Mouse (Mus musculus) hindbrain, embryonic 15.5 days (tissue): Measurements from ENCODE around the gene Kdm4c. TPM values are rescaled to one million over a fixed set of nuclear protein-coding genes. Genes with fewer than 3 reads are reported as not detected.
A peak's percentile ranks its signal among the peaks of the same experiment; 100 is the strongest.
"Not testable (repeated sequence)": the region's sequence is repeated elsewhere in the genome, so short reads cannot be mapped to it uniquely, and the experiment has no call there.

ENCODE experiments used
- ATAC-seq: fragments of 200-750 bp; cut with Nextera tagmentation; 2 replicates; pipeline ENCODE4 v1.8.0; 2017; ENCODE audit warnings: low read depth, moderate number of reproducible peaks, moderate TSS enrichment; ENCODE audit not compliant: low FRiP score
- H3K27ac ChIP-seq: fragments of 300-500 bp; sonication (generic); replicated peaks from 2 replicates; pipeline ENCODE4 v1.5.1; 2015; ENCODE audit warnings: mild to moderate bottlenecking, inconsistent platforms
- H3K27me3 ChIP-seq: fragments of 300-500 bp; sonication (generic); 2 replicates; pipeline ENCODE4 v1.6.1; 2015; ENCODE audit warnings: control low read depth, inconsistent platforms
- H3K36me3 ChIP-seq: fragments of 300-500 bp; sonication (generic); 2 replicates; pipeline ENCODE4 v1.6.1; 2015; ENCODE audit warnings: control low read depth, inconsistent platforms
- H3K4me1 ChIP-seq: fragments of 300-500 bp; sonication (generic); replicated peaks from 2 replicates; pipeline ENCODE4 v1.6.1; 2015; ENCODE audit warnings: control low read depth, inconsistent platforms
- H3K4me2 ChIP-seq: fragments of 300-500 bp; sonication (generic); 2 replicates; pipeline ENCODE4 v1.6.1; 2015; ENCODE audit warnings: moderate library complexity, mild to moderate bottlenecking, inconsistent platforms
- H3K4me3 ChIP-seq: fragments of 300-500 bp; sonication (generic); 2 replicates; pipeline ENCODE4 v1.5.1; 2015; ENCODE audit warnings: mild to moderate bottlenecking, inconsistent platforms
- H3K9ac ChIP-seq: fragments of 300-500 bp; sonication (generic); 2 replicates; pipeline ENCODE4 v1.6.1; 2015; ENCODE audit warnings: inconsistent platforms
- H3K9me3 ChIP-seq: fragments of 300-500 bp; sonication (generic); 2 replicates; pipeline ENCODE4 v1.6.1; 2016; ENCODE audit warnings: control low read depth, inconsistent platforms
- WGBS: fragments of 180-500 bp; shearing (Covaris S2); methylation state at CpG from one replicate; pipeline ENCODE4 v1.1.7; 2015; 5-methylcytosine and 5-hydroxymethylcytosine counted together
- polyA plus RNA-seq: library from polyadenylated mRNA; unstranded; fragments of >200 nt; fragmentation: Nextera tagmentation; extraction: Ambion mirVana; gene quantifications from 2 replicates; pipeline ENCODE4 v1.2.1, GENCODE M21; 2015

Kdm4c gene
- polyA plus RNA-seq, 1 experiment from 2014 or later, result 15.4 TPM

DNA sequence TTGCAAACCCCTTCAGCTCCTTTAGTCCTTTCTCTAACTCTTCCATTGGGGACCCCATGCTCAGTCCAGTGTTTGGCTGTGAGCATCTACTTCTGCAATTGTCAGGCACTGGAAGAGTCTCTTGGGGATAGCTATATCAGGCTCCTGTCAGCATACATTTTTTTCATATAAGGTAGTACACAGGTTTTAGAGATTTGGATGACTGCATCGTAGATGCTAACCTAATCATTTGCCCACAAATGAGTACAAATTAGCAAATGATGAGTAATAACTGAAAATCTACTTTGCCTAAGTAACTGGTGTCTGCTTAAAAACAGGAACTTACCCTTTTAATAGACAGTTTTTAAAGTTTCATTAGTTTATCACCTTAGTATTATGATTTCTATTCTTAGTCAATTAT, 77.0 kb downstream of the Kdm4c start:
- Histone ChIP-seq H3K4me1 (no peaks in the 10 kb centered on the region), H3K27ac (no peak overlapping the region), H3K4me2 (no peak overlapping the region), H3K27me3 (no peaks in the 10 kb centered on the region), H3K9me3 (no peaks in the 10 kb centered on the region), H3K4me3 (no peak overlapping the region), H3K36me3 (peaks cover 11% of the 10 kb centered on the region), H3K9ac (no peak overlapping the region)
- 92% methylated on average over 1 of the region's 1 CpGs for WGBS
- ATAC-seq, result no peak

DNA sequence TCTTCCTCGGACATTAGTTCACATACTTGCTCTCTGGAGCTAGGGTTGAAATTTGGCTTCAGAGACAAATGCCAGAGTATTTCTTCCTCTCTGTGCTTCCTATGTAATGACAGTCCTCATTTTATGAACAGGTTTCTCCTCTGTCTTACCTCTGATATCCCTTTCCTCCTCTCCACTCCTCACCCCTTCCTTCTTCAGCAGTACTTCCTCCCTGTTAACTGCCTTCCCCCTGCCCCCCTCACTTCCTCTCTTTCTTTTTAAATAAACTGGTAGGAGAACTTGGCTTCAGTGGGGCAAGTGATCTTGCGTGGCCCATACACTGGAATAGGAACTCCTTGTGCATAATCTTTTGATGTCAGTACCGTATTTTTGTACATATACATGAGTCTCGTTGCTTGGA, 115.2 kb downstream of the Kdm4c start:
- H3K36me3 ChIP-seq, result peaks cover 50% of the 10 kb centered on the region
- 94% methylated on average over 4 of the region's 4 CpGs for WGBS
- H3K4me2 ChIP-seq, result no peak overlapping the region
- H3K27ac ChIP-seq, result no peak overlapping the region
- H3K9me3 ChIP-seq, result no peaks in the 10 kb centered on the region
- no peak overlapping the region for H3K9ac ChIP-seq
- H3K4me1 ChIP-seq, result no peaks in the 10 kb centered on the region
- no peak for ATAC-seq
- H3K4me3 ChIP-seq, result no peak overlapping the region
- H3K27me3 ChIP-seq, result no peaks in the 10 kb centered on the region

DNA sequence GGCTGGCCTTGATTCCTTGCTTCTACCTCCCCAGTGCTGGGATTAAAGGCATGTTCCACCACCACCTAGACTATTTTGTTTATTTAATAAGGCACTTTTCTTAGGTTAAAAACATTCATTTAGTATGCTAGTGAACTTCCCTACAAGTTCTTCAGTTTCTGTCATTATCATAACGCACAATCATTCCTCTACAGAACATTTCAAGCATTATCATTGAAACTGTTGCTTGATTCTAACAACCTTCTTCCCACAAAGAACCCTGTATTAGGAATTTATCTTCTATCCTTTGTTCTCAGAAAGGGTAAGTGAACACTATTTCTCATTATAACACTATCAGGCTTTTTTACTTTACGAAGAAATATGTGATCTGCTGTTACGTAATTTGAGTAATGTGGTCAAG, 118.0 kb downstream of the Kdm4c start:
- H3K4me2 ChIP-seq, result no peak overlapping the region
- WGBS, result 98% methylated on average over 3 of the region's 3 CpGs
- no peak for ATAC-seq
- H3K27ac ChIP-seq, result no peak overlapping the region
- no peak overlapping the region for H3K9ac ChIP-seq
- H3K27me3 ChIP-seq, result no peaks in the 10 kb centered on the region
- H3K9me3 ChIP-seq, result no peaks in the 10 kb centered on the region
- H3K36me3 ChIP-seq, result peaks cover 40% of the 10 kb centered on the region
- no peak overlapping the region for H3K4me3 ChIP-seq
- no peaks in the 10 kb centered on the region for H3K4me1 ChIP-seq

DNA sequence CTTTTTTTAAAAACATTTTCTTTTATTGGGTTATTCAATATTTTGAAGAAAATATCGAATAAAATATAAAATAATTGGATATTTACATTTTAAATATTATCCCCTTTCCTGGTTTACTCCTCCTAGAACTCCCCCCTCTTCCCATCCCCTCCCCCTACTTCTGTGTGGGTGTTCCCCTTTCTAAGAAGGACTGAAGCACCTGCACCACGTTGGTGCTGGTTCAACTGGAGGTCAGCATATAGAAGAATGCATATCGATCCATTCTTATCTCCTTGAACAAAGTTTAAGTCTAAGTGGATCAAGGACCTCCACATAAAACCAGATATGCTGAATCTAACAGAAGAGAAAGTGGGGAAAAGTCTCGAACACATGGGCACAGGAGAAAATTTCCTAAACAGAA, 144.3 kb downstream of the Kdm4c start:
- H3K27ac ChIP-seq, result no peak overlapping the region
- peaks cover 10% of the 10 kb centered on the region for H3K36me3 ChIP-seq
- no peaks in the 10 kb centered on the region for H3K27me3 ChIP-seq
- H3K4me3 ChIP-seq, result no peak overlapping the region
- no peaks in the 10 kb centered on the region for H3K9me3 ChIP-seq
- H3K4me2 ChIP-seq, result no peak overlapping the region
- no peak for ATAC-seq
- WGBS, result 85% methylated on average over 4 of the region's 4 CpGs
- no peak overlapping the region for H3K9ac ChIP-seq
- no peaks in the 10 kb centered on the region for H3K4me1 ChIP-seq

DNA sequence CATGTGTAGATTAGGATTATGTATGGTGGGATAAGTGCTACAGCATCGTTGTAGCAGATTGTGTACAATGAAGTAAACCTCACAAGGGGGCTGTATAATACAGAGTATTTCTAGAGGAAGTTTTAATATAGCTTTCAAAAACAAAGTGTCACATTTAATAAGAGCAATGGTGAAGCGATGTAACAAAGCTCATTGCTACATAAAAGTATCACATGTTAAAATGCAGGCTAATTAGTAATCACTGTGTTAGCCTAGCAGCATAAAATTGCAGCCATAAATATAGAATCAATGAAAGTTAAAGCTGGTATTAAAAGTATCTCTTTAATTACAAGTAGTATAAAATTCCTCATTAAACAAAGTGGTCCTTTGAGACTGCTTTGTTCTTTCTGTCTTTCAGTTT, 150.9 kb downstream of the Kdm4c start:
- no peaks in the 10 kb centered on the region for H3K4me1 ChIP-seq
- H3K4me2 ChIP-seq, result no peak overlapping the region
- peaks cover 32% of the 10 kb centered on the region for H3K36me3 ChIP-seq
- no peak overlapping the region for H3K27ac ChIP-seq
- H3K9ac ChIP-seq, result no peak overlapping the region
- 84% methylated on average over 2 of the region's 2 CpGs for WGBS
- H3K9me3 ChIP-seq, result no peaks in the 10 kb centered on the region
- no peaks in the 10 kb centered on the region for H3K27me3 ChIP-seq
- H3K4me3 ChIP-seq, result no peak overlapping the region
- no peak for ATAC-seq

DNA sequence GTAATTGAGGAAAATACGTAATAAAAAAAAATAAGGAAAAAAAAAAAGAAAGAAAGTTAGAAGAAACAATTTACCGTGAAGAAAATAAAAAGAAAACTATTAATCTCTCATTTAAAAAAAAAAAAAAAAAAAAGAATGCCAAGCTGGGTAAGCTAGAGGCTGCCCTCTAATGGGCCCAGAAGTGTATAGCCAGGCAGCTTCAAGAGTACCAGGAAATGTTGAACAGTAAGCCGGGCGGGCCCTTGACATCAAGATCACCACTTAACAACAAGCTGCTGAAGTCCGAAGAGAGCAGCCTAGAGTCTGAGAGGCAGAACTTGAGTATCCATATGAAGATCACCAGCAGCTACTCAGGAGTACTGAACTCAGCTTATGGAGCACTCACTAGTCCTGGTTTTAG, 154.3 kb downstream of the Kdm4c start:
- peaks cover 31% of the 10 kb centered on the region for H3K36me3 ChIP-seq
- no peaks in the 10 kb centered on the region for H3K9me3 ChIP-seq
- H3K27ac ChIP-seq, result no peak overlapping the region
- no peaks in the 10 kb centered on the region for H3K27me3 ChIP-seq
- WGBS, result 93% methylated on average over 5 of the region's 5 CpGs
- no peak overlapping the region for H3K9ac ChIP-seq
- H3K4me2 ChIP-seq, result no peak overlapping the region
- no peak overlapping the region for H3K4me3 ChIP-seq
- H3K4me1 ChIP-seq, result peaks cover 5% of the 10 kb centered on the region; the same call in 1 of the 2 replicates
- ATAC-seq, result no peak

DNA sequence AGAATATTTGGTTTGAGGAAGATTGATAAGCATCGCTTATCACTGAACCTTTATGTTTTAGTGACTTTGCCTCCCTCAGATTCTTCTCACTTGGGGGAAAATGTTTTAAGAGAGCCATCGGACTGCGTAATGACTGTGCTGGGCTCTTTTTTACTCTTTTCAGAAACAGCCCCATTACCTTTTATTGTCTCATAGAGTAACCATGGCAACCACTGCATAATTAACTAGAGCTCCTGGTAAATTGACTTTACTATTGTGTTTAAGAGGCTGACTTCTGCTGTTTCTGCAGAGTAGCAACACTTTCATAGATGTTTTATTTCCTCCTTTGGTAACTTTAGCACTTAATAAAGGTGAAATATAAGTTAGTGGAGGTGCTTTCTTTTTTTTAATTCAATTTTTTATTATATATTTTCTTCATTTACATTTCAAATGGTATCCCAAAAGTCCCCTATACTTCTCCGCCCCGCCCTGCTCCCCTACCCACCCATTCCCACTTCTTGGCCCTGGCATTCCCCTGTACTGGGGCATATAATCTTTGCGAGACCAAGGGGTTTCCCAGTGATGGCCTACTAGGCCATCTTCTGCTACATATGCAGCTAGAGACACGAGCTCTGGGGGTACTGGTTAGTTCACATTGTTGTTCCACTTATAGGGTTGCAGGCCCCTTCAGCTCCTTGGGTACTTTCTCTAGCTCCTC, 159.5 kb downstream of the Kdm4c start:
- H3K9ac ChIP-seq, H3K4me2 ChIP-seq, H3K4me3 ChIP-seq, H3K9me3 ChIP-seq, H3K27ac ChIP-seq, H3K27me3 ChIP-seq, H3K4me1 ChIP-seq: not testable (repeated sequence)
- WGBS, result 57% methylated on average over 7 of the region's 7 CpGs
- H3K36me3 ChIP-seq, result peaks cover 32% of the 10 kb centered on the region
- peak; percentile 77 for ATAC-seq

DNA sequence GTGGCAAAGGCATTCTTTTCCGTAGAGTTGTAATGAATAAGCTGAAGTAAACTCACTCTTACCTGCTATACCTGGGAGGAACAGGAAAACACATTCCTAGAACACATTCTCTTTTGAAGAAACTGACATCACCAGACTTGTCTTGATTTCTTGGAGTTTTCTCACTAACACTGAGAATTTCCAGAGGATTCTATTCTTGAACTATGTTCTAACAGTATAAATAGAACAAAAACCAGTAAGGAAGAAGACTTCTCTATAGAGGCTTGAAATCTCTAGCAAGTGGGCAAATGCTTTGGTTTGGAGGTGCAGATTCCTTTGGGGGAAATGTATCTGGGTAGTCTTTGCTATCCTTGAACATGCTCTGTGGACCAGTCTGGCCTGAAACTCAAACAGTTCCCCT, 166.4 kb downstream of the Kdm4c start:
- peaks cover 23% of the 10 kb centered on the region for H3K36me3 ChIP-seq
- H3K4me1 ChIP-seq, result no peaks in the 10 kb centered on the region
- no peak for ATAC-seq
- no peak overlapping the region for H3K27ac ChIP-seq
- no peak overlapping the region for H3K4me3 ChIP-seq
- 75% methylated on average over 1 of the region's 1 CpGs for WGBS
- H3K27me3 ChIP-seq, result no peaks in the 10 kb centered on the region
- no peak overlapping the region for H3K4me2 ChIP-seq
- H3K9ac ChIP-seq, result no peak overlapping the region
- H3K9me3 ChIP-seq, result no peaks in the 10 kb centered on the region

DNA sequence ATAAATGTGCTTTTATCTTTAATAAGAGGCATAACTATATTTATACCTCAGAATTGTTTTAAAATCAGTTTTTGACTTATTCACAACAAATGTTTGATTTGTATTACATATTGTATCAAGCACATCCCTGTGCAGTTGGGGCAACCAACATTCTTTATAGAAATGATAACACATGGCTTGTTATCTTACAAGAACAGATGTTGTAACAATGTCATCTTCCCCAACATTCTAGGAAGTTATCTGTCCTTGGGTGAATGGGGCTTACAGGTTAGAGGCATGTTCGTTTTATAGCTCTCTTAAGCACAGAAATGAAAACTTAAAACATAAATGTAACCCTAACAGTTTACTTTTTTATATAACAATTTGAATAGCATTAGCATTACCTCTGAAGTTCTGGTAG, 177.5 kb downstream of the Kdm4c start:
- H3K4me3 ChIP-seq, result no peak overlapping the region
- H3K4me1 ChIP-seq, result no peaks in the 10 kb centered on the region
- H3K36me3 ChIP-seq, result no peaks in the 10 kb centered on the region
- no peaks in the 10 kb centered on the region for H3K9me3 ChIP-seq
- no peak for ATAC-seq
- H3K27ac ChIP-seq, result no peak overlapping the region
- whole genome bisulfite sequencing, result 86% methylated on average over 1 of the region's 1 CpGs
- no peak overlapping the region for H3K4me2 ChIP-seq
- H3K27me3 ChIP-seq, result no peaks in the 10 kb centered on the region
- no peak overlapping the region for H3K9ac ChIP-seq

Other genes starting within 250 kb of the Kdm4c start
- gene Frmd3, start 229.1 kb upstream of the Kdm4c start, polyA plus RNA-seq, result 32.4 and 34.7 TPM in 2 replicates